Mouse (Mus musculus) frontal cortex, postnatal 10 days (tissue): ENCODE measurements around the gene Nes.
A peak's percentile ranks its signal among the peaks of the same experiment; 100 is the strongest.

Experiments
- DNase-seq, 2 experiments: peaks; one replicate each; pipeline ENCODE4 v3.0.0; 2022; ENCODE audit warnings: low spot score in 2 of 2, mixed read lengths in 1 of 2

Nes gene

GRCm38 (mm10) chr3:87970939-87971488 is at the start of gene Nes:
Gene Nes, plus strand, starts transcription at chr3:87971078.
- peak in 1 of 2 experiments; percentile 41 for DNase-seq

GRCm38 (mm10) chr3:87924996-87925395 is 45.9 kb upstream of the Nes start:
- no peak for DNase-seq

GRCm38 (mm10) chr3:87927452-87927851 is 43.4 kb upstream of the Nes start:
- DNase-seq: no peak

- DNase-seq: no peak
Measured at GRCm38 (mm10) chr3:87929341-87930077, 41.4 kb upstream of the Nes start.

GRCm38 (mm10) chr3:87930078-87930795 is 40.6 kb upstream of the Nes start, which contains the start of the genes Isg20l2 and Rrnad1:
Gene Isg20l2, plus strand, starts transcription at chr3:87930314.
Gene Rrnad1, minus strand, starts transcription at chr3:87930717.
- DNase-seq: peak; percentile 94 to 98

GRCm38 (mm10) chr3:87934026-87934425 is 36.9 kb upstream of the Nes start:
- DNase-seq: no peak

GRCm38 (mm10) chr3:87934501-87934900 is 36.4 kb upstream of the Nes start:
- DNase-seq: no peak

- no peak for DNase-seq
Measured at GRCm38 (mm10) chr3:87935201-87935600, 35.7 kb upstream of the Nes start.

- peak in 1 of 2 experiments; percentile 78 for DNase-seq
Measured at GRCm38 (mm10) chr3:87935776-87936175, 35.1 kb upstream of the Nes start.

- no peak for DNase-seq
Measured at GRCm38 (mm10) chr3:87940611-87941010, 30.3 kb upstream of the Nes start.

GRCm38 (mm10) chr3:87942471-87942870 is 28.4 kb upstream of the Nes start:
- DNase-seq: no peak

GRCm38 (mm10) chr3:87943586-87943985 is 27.3 kb upstream of the Nes start:
- DNase-seq: no peak

GRCm38 (mm10) chr3:87944838-87945600 is 25.9 kb upstream of the Nes start:
- no peak for DNase-seq

GRCm38 (mm10) chr3:87945781-87946540 is 24.9 kb upstream of the Nes start:
- no peak for DNase-seq

- DNase-seq: no peak
Measured at GRCm38 (mm10) chr3:87946541-87946860, 24.4 kb upstream of the Nes start.

- no peak for DNase-seq
Measured at GRCm38 (mm10) chr3:87947056-87947810, 23.6 kb upstream of the Nes start.

GRCm38 (mm10) chr3:87947811-87948199 is 23.1 kb upstream of the Nes start:
- DNase-seq: no peak

GRCm38 (mm10) chr3:87948378-87949265 is 22.3 kb upstream of the Nes start, which contains the start of gene Crabp2:
Gene Crabp2, plus strand, starts transcription at chr3:87948666.
- DNase-seq: no peak

- DNase-seq: no peak
Measured at GRCm38 (mm10) chr3:87949266-87949954, 21.5 kb upstream of the Nes start.
